Mouse (Mus musculus): ENCODE measurements around the gene Slc27a1. TPM values are rescaled to one million over a fixed set of nuclear protein-coding genes. Genes with fewer than 3 reads are reported as not detected.
A peak's percentile ranks its signal among the peaks of the same experiment; 100 is the strongest.

Gene Slc27a1
- polyA plus RNA-seq, 1 experiment from 2014 or later: 2.5 TPM

DNA sequence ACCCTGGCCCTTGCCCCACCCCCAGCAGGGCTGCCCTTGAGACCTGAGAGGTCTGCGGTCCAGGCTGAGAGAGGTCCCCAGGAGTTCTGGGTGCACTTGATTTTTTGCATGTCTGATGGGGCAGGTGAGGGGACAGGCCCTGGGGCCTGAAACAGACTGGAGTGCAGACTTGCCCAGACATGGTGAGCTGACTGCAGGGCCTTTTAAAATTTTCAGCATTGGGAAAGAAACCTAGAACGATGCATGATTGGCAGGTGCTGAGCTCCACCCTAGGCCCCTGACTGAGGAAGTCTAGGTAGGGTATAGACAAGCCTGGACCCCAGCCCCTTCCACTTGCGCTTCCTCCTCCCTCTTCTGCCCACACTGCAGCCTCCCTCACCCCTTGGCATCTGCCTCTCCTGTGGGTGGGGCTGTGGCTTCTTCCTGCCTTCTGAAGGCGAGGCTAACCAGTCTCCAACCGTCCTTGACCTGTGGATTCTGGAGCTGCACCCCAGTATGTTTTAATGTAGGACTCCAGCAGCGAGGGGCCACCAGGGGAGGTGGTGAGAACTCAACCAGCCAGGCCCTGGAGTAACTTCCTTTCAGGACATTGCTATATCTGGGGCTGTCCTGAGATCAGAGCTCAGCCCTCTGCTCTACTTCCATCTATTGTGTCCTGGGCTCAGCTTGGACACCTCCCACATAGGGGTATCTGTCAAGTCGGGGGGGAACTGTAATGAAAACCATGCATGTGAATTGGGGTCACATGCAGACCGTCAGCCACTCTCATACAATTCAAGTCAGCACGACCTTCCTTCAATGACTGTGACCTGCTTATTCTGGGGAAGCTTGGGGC is 58.8 kb downstream of the Slc27a1 start:
- peak overlapping the region; percentile 26; the same call in 1 of the 2 replicates for H3K27ac ChIP-seq
- H3K9me3 ChIP-seq (replicated peaks): peaks cover 6% of the 10 kb centered on the region
- H3K4me1 ChIP-seq (replicated peaks): peaks cover 34% of the 10 kb centered on the region
- DNase-seq (no peak), ATAC-seq (ENCODE audit: low read depth) (no peak)
- peaks cover 29% of the 10 kb centered on the region for H3K27me3 ChIP-seq
- no peak overlapping the region for H3K4me2 ChIP-seq
- H3K4me3 ChIP-seq (replicated peaks): no peak overlapping the region
- no peak overlapping the region for H3K9ac ChIP-seq
- H3K36me3 ChIP-seq: peaks cover 31% of the 10 kb centered on the region
- WGBS (ENCODE audit: insufficient replicate concordance): 31% methylated on average over 9 of the region's 9 CpGs

DNA sequence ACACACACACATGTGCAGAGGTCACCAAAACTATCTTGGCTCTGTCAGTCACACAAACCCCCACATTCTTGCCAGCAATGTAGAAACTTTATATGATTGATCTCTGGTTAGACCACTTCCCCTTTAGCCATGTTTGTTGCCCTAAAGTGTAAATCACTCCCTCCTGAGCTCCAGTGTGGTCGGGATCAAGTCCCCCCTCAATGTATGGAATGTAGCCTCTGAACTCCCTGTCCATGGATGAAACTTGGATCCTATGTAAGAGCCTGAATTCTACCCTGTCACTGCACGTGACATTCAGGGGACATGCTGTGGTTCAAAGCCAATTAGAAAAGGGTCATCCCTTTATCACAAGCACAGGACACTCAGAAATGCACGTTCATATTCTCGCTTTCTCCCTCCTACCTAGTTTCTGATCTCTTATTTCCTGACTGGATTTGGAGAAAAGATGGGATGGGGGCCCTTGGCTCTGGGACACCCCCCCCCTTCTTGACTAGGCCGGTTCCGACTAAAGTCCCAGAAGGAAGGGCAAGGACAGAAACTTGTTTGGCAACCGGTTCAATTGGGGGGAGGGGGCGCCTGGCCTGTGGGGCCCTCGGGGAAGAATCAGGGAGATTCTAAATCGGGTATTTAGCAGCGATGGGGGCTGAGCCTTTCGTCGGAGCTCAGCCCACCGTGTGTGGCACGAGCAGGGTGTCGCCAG is 59.9 kb downstream of the Slc27a1 start:
- Histone ChIP-seq H3K27me3 (peaks cover 39% of the 10 kb centered on the region), H3K27ac (peak overlapping the region; percentile 13; the same call in 1 of the 2 replicates), H3K4me3 (replicated peaks) (peak overlapping the region; percentile 62), H3K4me1 (replicated peaks) (peaks cover 38% of the 10 kb centered on the region), H3K36me3 (peaks cover 20% of the 10 kb centered on the region), H3K4me2 (peak overlapping the region; percentile 87), H3K9me3 (replicated peaks) (no peaks in the 10 kb centered on the region), H3K9ac (peak overlapping the region; percentile 69)
- ATAC-seq (ENCODE audit: low read depth): no peak
- WGBS (ENCODE audit: insufficient replicate concordance): 5% methylated on average over 16 of the region's 16 CpGs
- no peak for DNase-seq

DNA sequence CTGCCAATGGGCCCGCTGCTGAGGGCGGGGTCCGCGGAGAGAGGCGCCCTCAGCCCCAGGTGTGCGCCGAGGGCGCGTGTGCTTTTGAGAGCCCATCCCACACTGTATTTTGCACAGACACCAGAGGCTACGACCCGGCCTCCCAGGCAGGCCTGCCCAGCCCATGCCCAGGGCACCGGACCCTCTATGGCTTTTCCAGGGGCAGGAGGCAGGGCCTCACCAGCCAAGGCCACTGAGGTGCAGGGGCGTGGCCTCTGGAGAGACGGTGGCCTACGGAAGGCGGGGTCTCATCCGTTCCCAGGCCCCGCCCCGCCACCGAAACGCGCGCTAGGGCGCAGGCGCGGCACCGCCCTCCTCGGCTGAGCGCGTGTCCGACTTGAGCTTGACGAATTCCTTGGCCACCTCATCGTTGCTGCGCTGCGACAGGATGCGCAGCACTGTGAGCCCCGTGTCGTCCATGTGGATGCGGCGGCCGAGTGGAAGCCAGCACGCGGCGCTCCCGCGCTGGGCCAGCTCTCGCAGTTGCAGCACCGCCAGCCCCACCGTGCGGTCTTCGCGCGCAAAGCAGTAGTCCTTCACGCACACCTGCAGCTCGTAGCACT is 60.5 kb downstream of the Slc27a1 start:
- ATAC-seq (ENCODE audit: low read depth) (peak; percentile 78), DNase-seq (peak; percentile 90)
- peaks cover 14% of the 10 kb centered on the region for H3K36me3 ChIP-seq
- peaks cover 45% of the 10 kb centered on the region for H3K27me3 ChIP-seq
- H3K9ac ChIP-seq: peak overlapping the region; percentile 69
- under 1% methylated on average over 55 of the region's 55 CpGs for WGBS (ENCODE audit: insufficient replicate concordance)
- peak overlapping the region; percentile 62 for H3K4me3 ChIP-seq (replicated peaks)
- H3K27ac ChIP-seq: peak overlapping the region; percentile 13; the same call in 1 of the 2 replicates
- H3K4me2 ChIP-seq: peak overlapping the region; percentile 87
- peaks cover 44% of the 10 kb centered on the region for H3K4me1 ChIP-seq (replicated peaks)
- no peaks in the 10 kb centered on the region for H3K9me3 ChIP-seq (replicated peaks)

- DNase-seq (peak; percentile 53), ATAC-seq (ENCODE audit: low read depth) (peak; percentile 19)
- WGBS (ENCODE audit: insufficient replicate concordance): 6% methylated on average over 25 of the region's 25 CpGs
These were observed 61.1 kb downstream of the Slc27a1 start for GRCm38 (mm10) chr8:71629781-71630212.

DNA sequence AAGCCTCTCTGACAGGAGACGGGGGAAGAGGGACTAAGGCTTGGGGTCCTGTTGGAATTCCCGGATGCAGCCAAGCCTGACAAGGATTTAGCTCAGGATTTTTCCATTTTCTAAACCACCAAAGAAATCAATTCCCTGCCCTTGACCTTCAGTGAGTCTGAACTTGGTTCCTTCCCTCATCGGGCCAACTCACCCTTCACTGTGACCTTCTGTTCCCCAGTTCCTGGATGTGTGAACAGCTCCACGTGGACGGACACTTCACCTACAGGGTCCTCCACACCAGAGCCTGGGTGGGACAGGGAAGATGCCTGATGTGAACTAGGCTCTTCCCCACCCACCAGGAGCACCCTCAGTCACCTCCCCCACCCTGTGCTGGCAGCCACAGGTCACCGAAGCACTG is 62.1 kb downstream of the Slc27a1 start:
- Histone ChIP-seq H3K9me3 (replicated peaks) (no peaks in the 10 kb centered on the region), H3K9ac (no peak overlapping the region), H3K27me3 (peaks cover 61% of the 10 kb centered on the region), H3K4me2 (no peak overlapping the region), H3K4me1 (replicated peaks) (peaks cover 51% of the 10 kb centered on the region), H3K36me3 (peaks cover 3% of the 10 kb centered on the region; the same call in 1 of the 2 replicates), H3K27ac (no peak overlapping the region), H3K4me3 (replicated peaks) (no peak overlapping the region)
- DNase-seq: no peak
- ATAC-seq (ENCODE audit: low read depth): no peak
- WGBS (ENCODE audit: insufficient replicate concordance): 66% methylated on average over 6 of the region's 6 CpGs

More at GRCm38 (mm10) chr8:71629781-71630212, 61.1 kb downstream of the Slc27a1 start:
- Histone ChIP-seq H3K9me3 (replicated peaks) (no peaks in the 10 kb centered on the region), H3K4me2 (peak overlapping the region; percentile 87), H3K27ac (no peak overlapping the region), H3K36me3 (peaks cover 8% of the 10 kb centered on the region), H3K4me1 (replicated peaks) (peaks cover 50% of the 10 kb centered on the region), H3K4me3 (replicated peaks) (peak overlapping the region; percentile 62), H3K27me3 (peaks cover 51% of the 10 kb centered on the region), H3K9ac (no peak overlapping the region)

- Histone ChIP-seq H3K4me3 (replicated peaks) (no peak overlapping the region), H3K9ac (no peak overlapping the region), H3K27ac (no peak overlapping the region), H3K36me3 (no peaks in the 10 kb centered on the region), H3K9me3 (replicated peaks) (no peaks in the 10 kb centered on the region), H3K27me3 (peaks cover 68% of the 10 kb centered on the region), H3K4me2 (no peak overlapping the region), H3K4me1 (replicated peaks) (peaks cover 51% of the 10 kb centered on the region)
- 39% methylated on average over 2 of the region's 2 CpGs for WGBS (ENCODE audit: insufficient replicate concordance)
- ATAC-seq (ENCODE audit: low read depth) (no peak), DNase-seq (no peak)
These were observed 63.2 kb downstream of the Slc27a1 start for GRCm38 (mm10) chr8:71631897-71632296.

- Histone ChIP-seq H3K9me3 (replicated peaks) (no peaks in the 10 kb centered on the region), H3K4me3 (replicated peaks) (no peak overlapping the region), H3K4me2 (peak overlapping the region; percentile 26; the same call in 1 of the 2 replicates), H3K9ac (no peak overlapping the region), H3K4me1 (replicated peaks) (peaks cover 42% of the 10 kb centered on the region), H3K27me3 (peaks cover 76% of the 10 kb centered on the region), H3K27ac (no peak overlapping the region), H3K36me3 (no peaks in the 10 kb centered on the region)
- 4% methylated on average over 19 of the region's 22 CpGs for WGBS (ENCODE audit: insufficient replicate concordance)
- no peak for ATAC-seq (ENCODE audit: low read depth)
- peak; percentile 46 for DNase-seq
These were observed 64.5 kb downstream of the Slc27a1 start for GRCm38 (mm10) chr8:71633164-71633563.

DNA sequence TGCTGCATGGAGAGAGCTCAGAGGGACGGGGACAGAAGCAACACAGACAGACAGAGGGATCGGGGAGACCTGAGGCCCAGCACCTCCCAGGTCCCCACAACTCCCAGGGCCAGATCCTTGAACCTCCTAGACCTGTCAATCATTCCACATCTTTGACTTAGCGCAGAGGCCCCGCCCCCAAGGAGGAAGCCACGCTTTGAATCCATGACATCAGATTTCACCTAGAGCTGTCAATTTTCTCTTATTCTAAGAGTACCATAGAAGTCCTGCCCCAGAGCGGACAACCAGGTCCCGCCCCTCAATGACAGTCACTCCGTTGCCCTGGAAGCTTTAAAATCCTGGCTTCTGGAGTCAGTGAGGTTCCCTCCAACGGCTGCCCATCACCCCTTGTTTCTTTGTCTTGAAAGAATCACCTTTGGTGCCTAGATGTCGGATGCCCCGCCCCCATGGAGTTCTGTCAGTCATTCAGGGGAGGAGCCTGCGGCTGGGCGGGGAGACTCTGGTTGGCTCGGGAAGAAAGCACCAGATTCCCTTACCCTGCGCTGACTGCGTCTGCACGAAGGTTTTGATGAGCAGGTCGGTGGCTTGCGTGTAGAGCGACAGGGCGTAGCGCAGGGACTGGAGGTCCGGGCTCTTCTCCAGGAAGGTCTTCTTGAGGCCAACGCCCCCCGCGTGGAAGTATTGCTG is 65.4 kb downstream of the Slc27a1 start:
- Histone ChIP-seq H3K9me3 (replicated peaks) (no peaks in the 10 kb centered on the region), H3K4me1 (replicated peaks) (peaks cover 35% of the 10 kb centered on the region), H3K36me3 (no peaks in the 10 kb centered on the region), H3K27me3 (peaks cover 77% of the 10 kb centered on the region), H3K27ac (no peak overlapping the region), H3K4me3 (replicated peaks) (no peak overlapping the region), H3K9ac (no peak overlapping the region), H3K4me2 (peak overlapping the region; percentile 22)
- peak; percentile 56 for ATAC-seq (ENCODE audit: low read depth)
- WGBS (ENCODE audit: insufficient replicate concordance): 2% methylated on average over 26 of the region's 26 CpGs
- DNase-seq: peak; percentile 51

Small RNAs within 50 kb of the gene (microRNA-seq; reads per million reads assigned to microRNA genes)
- gene Mir6769b: not detected

Other genes starting within 250 kb of the Slc27a1 start
- gene Use1, start 202.0 kb upstream of the Slc27a1 start, polyA plus RNA-seq (2015; fragmentation: Nextera tagmentation; extraction: Ambion mirVana): 52.1 and 55.8 TPM in 2 replicates
- gene Ocel1, start 197.6 kb upstream of the Slc27a1 start, polyA plus RNA-seq (2015; fragmentation: Nextera tagmentation; extraction: Ambion mirVana): 4.3 and 4.4 TPM in 2 replicates
- gene Nr2f6, start 186.9 kb upstream of the Slc27a1 start, polyA plus RNA-seq (2015; fragmentation: Nextera tagmentation; extraction: Ambion mirVana): 18.8 and 19.2 TPM in 2 replicates
- 2.6 and 2.8 TPM in 2 replicates for gene Ushbp1, start 173.1 kb upstream of the Slc27a1 start, polyA plus RNA-seq (2015; fragmentation: Nextera tagmentation; extraction: Ambion mirVana)
- 65.1 and 74.8 TPM in 2 replicates for gene Babam1, start 172.0 kb upstream of the Slc27a1 start, polyA plus RNA-seq (2015; fragmentation: Nextera tagmentation; extraction: Ambion mirVana)
- gene Ankle1, start 162.9 kb upstream of the Slc27a1 start, polyA plus RNA-seq (2015; fragmentation: Nextera tagmentation; extraction: Ambion mirVana): 39.5 and 40.9 TPM in 2 replicates
- gene Abhd8, start 105.2 kb upstream of the Slc27a1 start, polyA plus RNA-seq (2015; fragmentation: Nextera tagmentation; extraction: Ambion mirVana): 12.3 and 13.2 TPM in 2 replicates
- 154 and 157 TPM in 2 replicates for gene Mrpl34, start 103.9 kb upstream of the Slc27a1 start, polyA plus RNA-seq (2015; fragmentation: Nextera tagmentation; extraction: Ambion mirVana)
- gene Dda1, start 99.7 kb upstream of the Slc27a1 start, polyA plus RNA-seq (2015; fragmentation: Nextera tagmentation; extraction: Ambion mirVana): 50.9 and 51.6 TPM in 2 replicates
- gene Ano8, start 82.9 kb upstream of the Slc27a1 start, polyA plus RNA-seq (2015; fragmentation: Nextera tagmentation; extraction: Ambion mirVana): 0.12 and 0.14 TPM in 2 replicates
- gene Gtpbp3, start 80.8 kb upstream of the Slc27a1 start, polyA plus RNA-seq (2015; fragmentation: Nextera tagmentation; extraction: Ambion mirVana): 6.8 and 7.3 TPM in 2 replicates
- 24.3 and 28.4 TPM in 2 replicates for gene Plvap, start 57.1 kb upstream of the Slc27a1 start, polyA plus RNA-seq (2015; fragmentation: Nextera tagmentation; extraction: Ambion mirVana)
- gene Ccdc194, start 43.2 kb upstream of the Slc27a1 start, polyA plus RNA-seq (2015; fragmentation: Nextera tagmentation; extraction: Ambion mirVana): 0.15 TPM in 2 replicates
- gene Bst2, start 31.4 kb upstream of the Slc27a1 start, polyA plus RNA-seq (2015; fragmentation: Nextera tagmentation; extraction: Ambion mirVana): 34.1 and 36.0 TPM in 2 replicates
- 30.4 and 33.9 TPM in 2 replicates for gene Mvb12a, start 26.0 kb upstream of the Slc27a1 start, polyA plus RNA-seq (2015; fragmentation: Nextera tagmentation; extraction: Ambion mirVana)
- gene Tmem221, start 10.0 kb upstream of the Slc27a1 start, polyA plus RNA-seq (2015; fragmentation: Nextera tagmentation; extraction: Ambion mirVana): 0.53 and 0.66 TPM in 2 replicates
- gene Nxnl1, start 2.3 kb upstream of the Slc27a1 start, polyA plus RNA-seq (2015; fragmentation: Nextera tagmentation; extraction: Ambion mirVana): 0.13 and 0.14 TPM in 2 replicates
- gene Pgls, start 23.3 kb downstream of the Slc27a1 start, polyA plus RNA-seq (2015; fragmentation: Nextera tagmentation; extraction: Ambion mirVana): 104 and 110 TPM in 2 replicates
- 0.28 and 0.80 TPM in 2 replicates for gene Fam129c, start 28.8 kb downstream of the Slc27a1 start, polyA plus RNA-seq (2015; fragmentation: Nextera tagmentation; extraction: Ambion mirVana)
- gene Colgalt1, start 42.1 kb downstream of the Slc27a1 start, polyA plus RNA-seq (2015; fragmentation: Nextera tagmentation; extraction: Ambion mirVana): 21.4 and 21.9 TPM in 2 replicates
- gene Unc13a, start 102.9 kb downstream of the Slc27a1 start, polyA plus RNA-seq (2015; fragmentation: Nextera tagmentation; extraction: Ambion mirVana): 0.20 TPM in 2 replicates
- 5.7 and 6.1 TPM in 2 replicates for gene Jak3, start 107.4 kb downstream of the Slc27a1 start, polyA plus RNA-seq (2015; fragmentation: Nextera tagmentation; extraction: Ambion mirVana)
- 0.67 and 1.1 TPM in 2 replicates for gene Insl3, start 120.3 kb downstream of the Slc27a1 start, polyA plus RNA-seq (2015; fragmentation: Nextera tagmentation; extraction: Ambion mirVana)
- 3.5 and 3.7 TPM in 2 replicates for gene B3gnt3, start 132.9 kb downstream of the Slc27a1 start, polyA plus RNA-seq (2015; fragmentation: Nextera tagmentation; extraction: Ambion mirVana)
- 16.6 and 16.9 TPM in 2 replicates for gene Fcho1, start 156.8 kb downstream of the Slc27a1 start, polyA plus RNA-seq (2015; fragmentation: Nextera tagmentation; extraction: Ambion mirVana)